Mouse (Mus musculus) brain, embryonic 14.5 days (tissue): ENCODE measurements at regions not wholly inside any gene's neighbourhood (a gene's known extent, or its start where the extent isn't known, plus 50 kb on each side); places are given as distances from the start of the nearest gene placed in this dataset.

Experiments used
- CTCF ChIP-seq: fragments of 200-500 bp; IDR thresholded peaks from 2 replicates; pipeline ENCODE4 v1.5.1; 2012; ENCODE audit warnings: inconsistent platforms, mild to moderate bottlenecking, moderate library complexity, borderline replicate concordance; ENCODE audit not compliant: insufficient read depth, insufficient read length; ENCODE audit errors: extremely low read depth
- POLR2A ChIP-seq: fragments of 200-500 bp; IDR thresholded peaks from 2 replicates; pipeline ENCODE4 v1.6.1; 2012; ENCODE audit warnings: mild to moderate bottlenecking, inconsistent platforms, borderline replicate concordance; ENCODE audit not compliant: poor library complexity, insufficient read depth, insufficient read length, severe bottlenecking; ENCODE audit errors: extremely low read depth

- no peak for TF ChIP-seq CTCF
- no peak for TF ChIP-seq POLR2A
Observed at GRCm38 (mm10) chr3:4669971-4670370, 1080.6 kb upstream of the Gm8797 start.
